Mouse (Mus musculus): ENCODE results near the gene Il1f8.
"Not testable (repeated sequence)": the region's sequence is repeated elsewhere in the genome, so short reads cannot be mapped to it uniquely, and the experiment has no call there.

Il1f8 gene

DNA sequence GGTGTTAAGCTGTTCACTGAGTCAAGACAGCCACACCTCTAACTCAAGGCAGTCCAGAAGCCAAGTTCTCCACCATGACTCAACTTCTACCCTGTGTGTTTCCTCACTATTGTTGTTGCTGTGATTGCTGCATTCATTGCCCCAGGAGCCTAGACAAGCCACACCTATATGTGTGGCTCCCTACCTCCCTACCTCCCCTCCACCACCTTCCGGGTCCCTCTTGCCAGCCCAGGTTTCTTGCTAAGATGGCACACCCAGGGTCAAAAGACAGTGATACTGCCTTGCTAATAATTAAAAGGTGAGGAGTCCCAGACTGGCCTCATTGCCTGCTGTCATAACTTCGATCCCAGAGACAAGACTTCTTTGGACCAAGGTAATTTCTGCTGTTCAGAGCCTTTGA, at the start of gene Il1f8:
TSS of gene Il1f8 (plus strand) at position 301 of the 400 bp plus-strand sequence.
- no peak for DNase-seq (ENCODE audit: low spot score in 2 of 2)

- no peak for DNase-seq (ENCODE audit: low spot score in 2 of 2)
These were observed 49.2 kb upstream of the Il1f8 start for GRCm38 (mm10) chr2:24103619-24104289.

- DNase-seq (ENCODE audit: low spot score in 2 of 2), result no peak
These were observed 43.9 kb upstream of the Il1f8 start for GRCm38 (mm10) chr2:24109085-24109484.

- DNase-seq (ENCODE audit: low spot score in 2 of 2), result no peak
These were observed 18.6 kb upstream of the Il1f8 start for GRCm38 (mm10) chr2:24134373-24134772.

GRCm38 (mm10) chr2:24181683-24182331, 28.8 kb downstream of the Il1f8 start:
- peak; percentile 43 to 64 for DNase-seq (ENCODE audit: low spot score in 2 of 2)

DNA sequence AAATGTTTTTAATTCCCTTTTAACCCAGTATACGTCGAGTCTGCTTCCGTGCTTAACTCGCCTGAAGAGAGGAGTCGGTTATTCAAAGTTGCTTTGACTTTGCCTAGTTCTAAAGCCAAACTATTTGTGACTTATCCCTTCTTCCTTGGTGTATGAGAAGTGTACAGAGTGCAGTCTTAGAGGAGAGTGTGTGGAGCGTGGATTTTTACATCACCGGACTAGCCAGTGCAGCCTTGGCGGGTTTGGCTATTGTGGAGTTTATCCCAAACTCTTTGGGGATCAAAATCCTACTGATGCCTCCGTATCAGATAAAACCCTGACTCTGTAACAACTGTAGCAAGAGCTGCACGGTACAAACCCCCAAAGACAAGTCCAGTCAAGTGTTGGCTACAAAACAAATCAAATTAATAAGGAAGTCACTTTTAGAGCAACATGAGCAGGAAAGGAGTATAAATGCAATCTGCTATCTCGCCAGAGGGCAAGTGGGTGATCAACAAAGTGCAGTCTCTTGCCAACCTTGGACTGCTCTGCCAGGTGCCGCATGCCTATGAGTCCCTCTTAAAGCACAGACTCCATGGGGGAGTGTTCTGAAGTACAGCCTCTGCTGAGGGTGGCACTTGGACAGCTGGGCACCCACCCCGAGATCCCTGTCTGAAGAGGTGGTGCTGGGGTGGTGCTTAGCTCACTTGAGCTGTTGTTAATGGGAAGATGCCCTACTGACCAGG, 29.6 kb downstream of the Il1f8 start:
- not testable (repeated sequence) for DNase-seq (ENCODE audit: low spot score in 2 of 2)

DNA sequence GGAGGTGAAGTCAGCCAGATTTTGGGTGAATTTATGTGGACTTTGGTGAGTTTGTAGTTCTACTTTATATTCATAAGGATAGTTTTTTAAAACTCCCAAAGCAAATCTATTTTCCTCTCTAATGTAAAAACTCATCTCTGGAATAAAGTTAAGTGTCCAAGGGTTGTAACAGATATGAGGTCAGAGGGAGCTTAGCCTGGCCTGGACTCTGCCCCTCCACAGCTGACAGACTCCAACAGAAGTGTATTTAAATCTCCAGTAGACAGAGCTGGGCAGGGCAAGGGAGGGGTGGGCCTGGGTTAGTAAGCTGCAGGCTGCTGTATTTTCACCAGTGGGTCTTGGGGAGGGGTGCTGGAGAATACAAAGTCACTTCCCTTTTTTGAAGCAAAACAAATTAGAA, 31.1 kb downstream of the Il1f8 start:
- not testable (repeated sequence) for DNase-seq (ENCODE audit: low spot score in 2 of 2)

GRCm38 (mm10) chr2:24186176-24186575, 33.2 kb downstream of the Il1f8 start, which contains the start of gene Il1f9:
TSS of gene Il1f9 (plus strand) at chr2:24186476.
- DNase-seq (ENCODE audit: low spot score in 2 of 2), result no peak

GRCm38 (mm10) chr2:24187585-24187984, 34.6 kb downstream of the Il1f8 start:
- DNase-seq (ENCODE audit: low spot score in 2 of 2), result no peak

DNA sequence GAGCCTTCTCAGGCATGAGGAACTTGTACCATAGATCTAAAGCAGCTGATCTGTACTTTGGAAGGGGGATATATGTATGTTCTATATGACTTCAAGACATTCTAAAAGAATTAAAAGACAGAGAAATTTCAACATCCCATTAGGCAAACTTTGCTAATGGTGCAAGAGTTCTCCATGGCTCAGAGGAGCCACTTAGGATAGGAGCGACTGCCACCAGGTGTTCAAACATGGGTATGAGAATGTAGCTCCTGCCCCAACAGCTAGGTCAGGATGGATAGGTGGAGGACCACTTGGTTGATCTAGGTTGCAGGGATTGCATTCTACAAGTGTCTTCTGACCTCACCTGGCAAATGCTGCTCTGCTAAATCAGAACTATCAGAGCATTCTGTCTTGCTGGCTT, 35.2 kb downstream of the Il1f8 start:
- DNase-seq (ENCODE audit: low spot score in 2 of 2), result no peak

Measured in right cerebral cortex, adult 2 months (tissue).